Mouse (Mus musculus) CH12.LX (cell line): Measurements from ENCODE around the gene Cisd3. TPM values are rescaled to one million over a fixed set of nuclear protein-coding genes. Genes with fewer than 3 reads are reported as not detected.

Experiments
- DNase-seq: peaks from one replicate; pipeline ENCODE4 v3.0.0-alpha.2; 2013; ENCODE audit errors: extremely low read depth
- H3K27ac ChIP-seq: 2 replicates; pipeline ENCODE4 v1.5.1; 2012; ENCODE audit warnings: low read depth, mild to moderate bottlenecking, control low read depth, moderate library complexity; ENCODE audit not compliant: insufficient read depth
- H3K27me3 ChIP-seq: replicated peaks from 2 replicates; pipeline ENCODE3; 2012; ENCODE audit warnings: inconsistent platforms
- H3K36me3 ChIP-seq, 2 experiments: replicated peaks in 1 of 2; 2 replicates each; pipeline versions ENCODE3 to v1.6.1; 2012; ENCODE audit warnings: inconsistent platforms in 1 of 2, low read length in 1 of 2, mild to moderate bottlenecking in 1 of 2, mixed read lengths in 1 of 2, moderate library complexity in 1 of 2; ENCODE audit not compliant: control insufficient read depth in 1 of 2, insufficient read depth in 1 of 2
- H3K4me1 ChIP-seq, 2 experiments: 2 replicates each; pipeline ENCODE4 v1.6.1; 2012; ENCODE audit warnings: inconsistent platforms in 1 of 2, moderate library complexity in 1 of 2; ENCODE audit not compliant: insufficient read depth in 2 of 2, control insufficient read depth in 1 of 2
- H3K4me2 ChIP-seq: 2 replicates; pipeline ENCODE4 v1.6.1; 2012; ENCODE audit warnings: low read depth, mild to moderate bottlenecking, control low read depth; ENCODE audit not compliant: poor library complexity, insufficient read depth, severe bottlenecking
- H3K4me3 ChIP-seq, 3 experiments: fragments of 150-350 bp in 1 of 3; sonication (generic) in 1 of 3; replicated peaks in 1 of 3; 2 replicates each; pipeline versions ENCODE3 to v1.5.1; 2011 to 2012; ENCODE audit warnings: low read depth in 2 of 3, low read length in 2 of 3, mild to moderate bottlenecking in 2 of 3, moderate library complexity in 2 of 3, control low read depth in 1 of 3, improper control_type of control experiment in 1 of 3, inconsistent platforms in 1 of 3, mixed read lengths in 1 of 3; ENCODE audit not compliant: poor library complexity in 1 of 3
- H3K79me2 ChIP-seq: replicated peaks from 2 replicates; pipeline ENCODE4 v1.6.1; 2012; ENCODE audit warnings: mild to moderate bottlenecking, moderate library complexity; ENCODE audit not compliant: control insufficient read depth, poor library complexity, insufficient read depth, severe bottlenecking; ENCODE audit errors: extremely low read depth
- H3K9ac ChIP-seq: 2 replicates; pipeline ENCODE4 v1.6.1; 2012; ENCODE audit warnings: low read depth, mild to moderate bottlenecking, control low read depth, moderate library complexity; ENCODE audit not compliant: insufficient read depth
- H3K9me3 ChIP-seq: replicated peaks from 2 replicates; pipeline ENCODE3; 2012; ENCODE audit warnings: low read length, inconsistent platforms, mixed read lengths
- BHLHE40 ChIP-seq: IDR thresholded peaks from 2 replicates; pipeline ENCODE4 v1.6.1; 2011; ENCODE audit warnings: mild to moderate bottlenecking, low read depth, low read length, improper control_type of control experiment
- CHD2 ChIP-seq: IDR thresholded peaks from 2 replicates; pipeline ENCODE4 v1.6.1; 2011; ENCODE audit warnings: low read length, improper control_type of control experiment
- CTCF ChIP-seq, 2 experiments: IDR thresholded peaks in 1 of 2; conservative IDR thresholded peaks in 1 of 2; 2 replicates each; pipeline ENCODE4 v1.5.1; 2011 to 2012; ENCODE audit warnings: low read depth in 2 of 2, low read length in 2 of 2, improper control_type of control experiment in 1 of 2, inconsistent platforms in 1 of 2, mild to moderate bottlenecking in 1 of 2, moderate library complexity in 1 of 2
- E2F4 ChIP-seq: IDR thresholded peaks from 2 replicates; pipeline ENCODE4 v1.6.1; 2011; ENCODE audit warnings: low read depth, low read length, improper control_type of control experiment; ENCODE audit not compliant: insufficient replicate concordance
- ETS1 ChIP-seq: conservative IDR thresholded peaks from 2 replicates; pipeline ENCODE4 v1.6.1; 2012; ENCODE audit warnings: low read depth, mild to moderate bottlenecking, inconsistent platforms, low read length, improper control_type of control experiment, moderate library complexity
- JUND ChIP-seq: conservative IDR thresholded peaks from 2 replicates; pipeline ENCODE4 v1.6.1; 2011; ENCODE audit warnings: low read depth, low read length, improper control_type of control experiment
- MAX ChIP-seq: IDR thresholded peaks from 2 replicates; pipeline ENCODE4 v1.6.1; 2011; ENCODE audit warnings: low read length, improper control_type of control experiment
- MEF2A ChIP-seq: IDR thresholded peaks from 2 replicates; pipeline ENCODE4 v1.6.1; 2014; ENCODE audit warnings: low read depth, mild to moderate bottlenecking, inconsistent platforms, low read length, improper control_type of control experiment, borderline replicate concordance
- MXI1 ChIP-seq: IDR thresholded peaks from 2 replicates; pipeline ENCODE4 v1.6.1; 2011; ENCODE audit warnings: mild to moderate bottlenecking, low read depth, low read length, improper control_type of control experiment
- MYC ChIP-seq: IDR thresholded peaks from 2 replicates; pipeline ENCODE4 v1.6.1; 2011; ENCODE audit warnings: low read depth, mild to moderate bottlenecking, improper control_type of control experiment, low read length
- NELFE ChIP-seq: IDR thresholded peaks from 2 replicates; pipeline ENCODE4 v1.6.1; 2011; ENCODE audit warnings: low read depth, low read length, improper control_type of control experiment
- NRF1 ChIP-seq: IDR thresholded peaks from 2 replicates; pipeline ENCODE4 v1.6.1; 2014; ENCODE audit warnings: low read depth, mild to moderate bottlenecking, inconsistent platforms, low read length, improper control_type of control experiment, moderate library complexity
- POLR2A ChIP-seq: IDR thresholded peaks from 2 replicates; pipeline ENCODE4 v1.6.1; 2011; ENCODE audit warnings: low read depth, mild to moderate bottlenecking, improper control_type of control experiment, low read length
- POLR2AphosphoS2 ChIP-seq: IDR thresholded peaks from 2 replicates; pipeline ENCODE4 v1.6.1; 2011; ENCODE audit warnings: low read depth, low read length, improper control_type of control experiment
- RAD21 ChIP-seq: IDR thresholded peaks from 2 replicates; pipeline ENCODE4 v1.6.1; 2011; ENCODE audit warnings: low read depth, mild to moderate bottlenecking, low read length, improper control_type of control experiment, moderate library complexity
- RCOR1 ChIP-seq: conservative IDR thresholded peaks from 2 replicates; pipeline ENCODE4 v1.6.1; 2012; ENCODE audit warnings: low read depth, mild to moderate bottlenecking, inconsistent platforms, low read length, improper control_type of control experiment
- SIN3A ChIP-seq: IDR thresholded peaks from 2 replicates; pipeline ENCODE4 v1.6.1; 2012; ENCODE audit warnings: low read length, improper control_type of control experiment, inconsistent platforms
- SMC3 ChIP-seq: IDR thresholded peaks from 2 replicates; pipeline ENCODE4 v1.6.1; 2011; ENCODE audit warnings: low read depth, low read length, improper control_type of control experiment
- TBP ChIP-seq: conservative IDR thresholded peaks from 2 replicates; pipeline ENCODE4 v1.6.1; 2011; ENCODE audit warnings: low read depth, low read length, improper control_type of control experiment
- TCF12 ChIP-seq: IDR thresholded peaks from 2 replicates; pipeline ENCODE4 v1.6.1; 2014; ENCODE audit warnings: low read depth, mild to moderate bottlenecking, inconsistent platforms, low read length, improper control_type of control experiment
- UBTF ChIP-seq: IDR thresholded peaks from 2 replicates; pipeline ENCODE4 v1.6.1; 2012; ENCODE audit warnings: low read depth, mild to moderate bottlenecking, inconsistent platforms, low read length, improper control_type of control experiment, moderate library complexity
- USF1 ChIP-seq: IDR thresholded peaks from 2 replicates; pipeline ENCODE4 v1.6.1; 2014; ENCODE audit warnings: low read depth, mild to moderate bottlenecking, inconsistent platforms, low read length, improper control_type of control experiment
- USF2 ChIP-seq: conservative IDR thresholded peaks from 2 replicates; pipeline ENCODE4 v1.6.1; 2011; ENCODE audit warnings: low read depth, low read length, improper control_type of control experiment
- ZC3H11A ChIP-seq: IDR thresholded peaks from 2 replicates; pipeline ENCODE4 v1.6.1; 2012; ENCODE audit warnings: low read depth, mild to moderate bottlenecking, inconsistent platforms, low read length, improper control_type of control experiment
- ZKSCAN1 ChIP-seq: IDR thresholded peaks from 2 replicates; pipeline ENCODE4 v1.6.1; 2012; ENCODE audit warnings: low read depth, inconsistent platforms, low read length, improper control_type of control experiment, borderline replicate concordance
- dilution Hi-C: fragments of 300-500 bp; cut with MboI; formaldehyde crosslinking; loops from 2 replicates; pipeline ENCODE4 v1.14.3; 2020; ENCODE audit warnings: low sequenced_read_pairs; ENCODE audit not compliant: extremely low pct_unique_long_range_greater_than_20kb, extremely low pct_ligation_motif_present
- in situ Hi-C: fragments of 300-500 bp; cut with MboI; formaldehyde crosslinking; loops from 3 replicates; pipeline ENCODE4 v1.14.3; 2019; ENCODE audit warnings: low sequenced_read_pairs, low pct_ligation_motif_present, low pct_unique_long_range_greater_than_20kb, mixed read lengths
- polyA plus RNA-seq: library from polyadenylated mRNA; unstranded; fragments of >175 nt; gene quantifications from 2 replicates; pipeline ENCODE4 v1.2.1, GENCODE M21; 2012; ENCODE audit warnings: low read depth; ENCODE audit not compliant: insufficient read length
- total RNA-seq, 2 experiments: library from RNA; depleted of rRNA; stranded (reverse); fragments of 300-350 nt in 1 of 2; fragments of >200 nt in 1 of 2; gene quantifications; 2 replicates each; pipeline ENCODE4 v1.2.3; 2012 to 2014

Cisd3 gene
- total and polyA plus RNA-seq, 3 experiments, result 66.1 to 221 (median 141) TPM

DNA sequence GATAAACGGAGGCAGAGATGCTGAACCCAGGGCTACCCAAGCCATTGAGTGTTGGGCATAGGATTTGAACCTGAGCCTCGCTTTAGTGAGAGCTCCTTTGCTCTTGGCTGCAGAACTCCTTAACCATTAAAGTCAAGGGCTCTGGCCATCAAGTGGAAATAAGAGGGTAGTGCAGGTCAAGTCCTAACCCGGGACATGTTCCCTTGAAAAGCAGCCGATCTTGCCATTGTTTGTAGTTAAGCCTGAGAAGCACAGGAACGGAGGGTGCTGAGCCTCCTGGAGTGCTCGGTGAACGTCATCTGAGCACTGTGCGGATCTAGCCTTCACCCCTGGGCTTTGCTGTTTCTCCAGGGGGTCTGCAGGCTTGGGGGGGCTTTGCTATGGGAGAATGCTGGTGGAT lies 7.8 kb upstream of the Cisd3 start:
- H3K4me1 ChIP-seq, result no peaks in the 10 kb centered on the region
- in situ Hi-C loops (no loop called here), dilution Hi-C loops (no loop called here)
- no peak for TF ChIP-seq ETS1
- TF ChIP-seq NELFE, result no peak
- TF ChIP-seq ZC3H11A, result no peak
- TF ChIP-seq SMC3, result peak; percentile 38
- no peak for TF ChIP-seq TBP
- TF ChIP-seq MYC, result no peak
- no peak for TF ChIP-seq MXI1
- TF ChIP-seq UBTF, result no peak
- TF ChIP-seq SIN3A, result no peak
- no peak for TF ChIP-seq BHLHE40
- TF ChIP-seq CTCF (conservative IDR thresholded peaks at IDR 0.05 in 1 of 2, IDR thresholded peaks at IDR 0.05 in 1 of 2; ENCODE audit: low read depth in 2 of 2, low read length in 2 of 2), result peak in 1 of 2 experiments; percentile 43; a peak in 2 of 4 replicates
- no peak for TF ChIP-seq TCF12
- TF ChIP-seq POLR2A, result no peak; the same call in 1 of the 2 replicates
- no peak for TF ChIP-seq USF2
- TF ChIP-seq RCOR1, result no peak
- no peak for TF ChIP-seq MEF2A
- no peak for TF ChIP-seq ZKSCAN1
- TF ChIP-seq CHD2, result no peak
- TF ChIP-seq E2F4, result no peak
- TF ChIP-seq USF1, result no peak
- no peak for TF ChIP-seq NRF1
- TF ChIP-seq RAD21, result peak; percentile 11
- no peak for TF ChIP-seq JUND
- H3K27ac ChIP-seq, result no peak overlapping the region
- H3K36me3 ChIP-seq, result peaks cover 89 to 99% of the 10 kb centered on the region in 2 experiments
- no peak overlapping the region for H3K9ac ChIP-seq
- no peak overlapping the region for H3K4me3 ChIP-seq
- no peaks in the 10 kb centered on the region for H3K79me2 ChIP-seq
- DNase-seq, result no peak
- no peaks in the 10 kb centered on the region for H3K9me3 ChIP-seq
- no peak overlapping the region for H3K4me2 ChIP-seq
- no peaks in the 10 kb centered on the region for H3K27me3 ChIP-seq

- no peak overlapping the region for H3K4me2 ChIP-seq
- in situ Hi-C loops (no loop called here), dilution Hi-C loops (no loop called here)
- no peaks in the 10 kb centered on the region for H3K27me3 ChIP-seq
- peaks cover 0 to 4% of the 10 kb centered on the region in 2 experiments; a peak in 1 of 4 replicates for H3K4me1 ChIP-seq
- DNase-seq, result no peak
- no peak overlapping the region for H3K27ac ChIP-seq
- no peaks in the 10 kb centered on the region for H3K9me3 ChIP-seq
- H3K4me3 ChIP-seq, result no peak overlapping the region
- H3K79me2 ChIP-seq, result no peaks in the 10 kb centered on the region
- peaks cover 87 to 97% of the 10 kb centered on the region in 2 experiments for H3K36me3 ChIP-seq
- TF ChIP-seq E2F4, result no peak
- TF ChIP-seq NELFE, result no peak
- TF ChIP-seq MAX, result no peak
- TF ChIP-seq TBP, result no peak
- no peak for TF ChIP-seq MXI1
- TF ChIP-seq POLR2AphosphoS2, result no peak
- TF ChIP-seq RAD21, result no peak
- H3K9ac ChIP-seq, result no peak overlapping the region
These were observed 7.3 kb upstream of the Cisd3 start for GRCm38 (mm10) chr11:97678301-97678700.
